Mouse (Mus musculus) lung, adult 2 months (tissue): ENCODE measurements around the gene Ankle1. TPM values are rescaled to one million over a fixed set of nuclear protein-coding genes. Genes with fewer than 3 reads are reported as not detected.
"Not testable (repeated sequence)": the region's sequence is repeated elsewhere in the genome, so short reads cannot be mapped to it uniquely, and the experiment has no call there.

Experiments used
- DNase-seq: peaks from one replicate; pipeline ENCODE4 v3.0.0; 2022
- H3K4me1 ChIP-seq: fragments of 200-500 bp; 2 replicates; pipeline ENCODE4 v1.6.1; 2011; ENCODE audit warnings: low read length; ENCODE audit not compliant: control insufficient read depth, insufficient read depth
- H3K4me3 ChIP-seq: fragments of 200-500 bp; replicated peaks from 2 replicates; pipeline ENCODE3; 2011; ENCODE audit warnings: low read depth, mild to moderate bottlenecking, control low read depth, low read length; ENCODE audit errors: extremely low read depth
- CTCF ChIP-seq: fragments of 200-500 bp; IDR thresholded peaks from 2 replicates; pipeline ENCODE4 v1.5.1; 2011; ENCODE audit warnings: mild to moderate bottlenecking, low read length, control low read depth; ENCODE audit not compliant: insufficient read depth
- POLR2A ChIP-seq: fragments of 200-500 bp; IDR thresholded peaks from 2 replicates; pipeline ENCODE4 v1.6.1; 2011; ENCODE audit warnings: low read depth, mild to moderate bottlenecking, control low read depth, low read length, borderline replicate concordance; ENCODE audit errors: extremely low read depth
- WGBS: fragments of 180-500 bp; shearing (Covaris S2); methylation state at CpG from one replicate; pipeline ENCODE4 v1.1.7; 2018; 5-methylcytosine and 5-hydroxymethylcytosine counted together
- polyA plus RNA-seq: library from polyadenylated mRNA; depleted of rRNA; stranded (reverse); fragments of >200 nt; gene quantifications from 2 replicates; pipeline ENCODE4 v1.2.3, GENCODE M21; 2012

Ankle1 gene
- polyA plus RNA-seq, 1 experiment: 2.2 TPM

GRCm38 (mm10) chr8:71404011-71404410, 1.8 kb upstream of the Ankle1 start:
- no peak for TF ChIP-seq CTCF
- TF ChIP-seq POLR2A: no peak
- 85% methylated on average over 8 of the region's 8 CpGs for WGBS
- DNase-seq: no peak
- no peak overlapping the region for H3K4me3 ChIP-seq
- peaks cover 6% of the 10 kb centered on the region; the same call in 1 of the 2 replicates for H3K4me1 ChIP-seq

GRCm38 (mm10) chr8:71404951-71405351, 859 bp upstream of the Ankle1 start:
- no peak for DNase-seq
- H3K4me3 ChIP-seq: no peak overlapping the region
- TF ChIP-seq CTCF (no peak), POLR2A (no peak)
- H3K4me1 ChIP-seq: peaks cover 6% of the 10 kb centered on the region; the same call in 1 of the 2 replicates
- WGBS: 67% methylated on average over 9 of the region's 9 CpGs

- Histone ChIP-seq H3K4me3 (no peak overlapping the region), H3K4me1 (peaks cover 6% of the 10 kb centered on the region; the same call in 1 of the 2 replicates)
- TF ChIP-seq CTCF (peak; percentile 70), POLR2A (no peak)
- peak; percentile 57 for DNase-seq
- under 1% methylated on average over 55 of the region's 55 CpGs for WGBS
Measured at GRCm38 (mm10) chr8:71406099-71407015, 547 bp downstream of the Ankle1 start.

- peaks cover 6% of the 10 kb centered on the region; the same call in 1 of the 2 replicates for H3K4me1 ChIP-seq
- no peak for DNase-seq
- TF ChIP-seq CTCF (no peak), POLR2A (no peak)
- WGBS: 89% methylated on average over 14 of the region's 14 CpGs
- no peak overlapping the region for H3K4me3 ChIP-seq
Measured at GRCm38 (mm10) chr8:71407441-71407840, 1.6 kb downstream of the Ankle1 start.

GRCm38 (mm10) chr8:71408231-71408630, 2.4 kb downstream of the Ankle1 start:
- 96% methylated on average over 4 of the region's 4 CpGs for WGBS
- no peak for DNase-seq

GRCm38 (mm10) chr8:71411535-71412273, 5.9 kb downstream of the Ankle1 start:
- DNase-seq: no peak
- Histone ChIP-seq H3K4me1 (no peaks in the 10 kb centered on the region), H3K4me3 (no peak overlapping the region)
- 40% methylated on average over 11 of the region's 11 CpGs for WGBS
- TF ChIP-seq CTCF: no peak
- TF ChIP-seq POLR2A: no peak

More at GRCm38 (mm10) chr8:71408231-71408630, 2.4 kb downstream of the Ankle1 start:
- TF ChIP-seq CTCF: no peak
- no peak for TF ChIP-seq POLR2A
- H3K4me1 ChIP-seq: peaks cover 6% of the 10 kb centered on the region; the same call in 1 of the 2 replicates
- no peak overlapping the region for H3K4me3 ChIP-seq

GRCm38 (mm10) chr8:71422121-71422520, 16.3 kb downstream of the Ankle1 start:
- TF ChIP-seq POLR2A (no peak), CTCF (no peak)
- Histone ChIP-seq H3K4me1 (no peaks in the 10 kb centered on the region), H3K4me3 (no peak overlapping the region)
- DNase-seq: no peak

GRCm38 (mm10) chr8:71432935-71433334, 27.1 kb downstream of the Ankle1 start:
- H3K4me3 ChIP-seq, H3K4me1 ChIP-seq, DNase-seq: not testable (repeated sequence)
- 76% methylated on average over 1 of the region's 1 CpGs for WGBS

GRCm38 (mm10) chr8:71437041-71437440, 31.2 kb downstream of the Ankle1 start:
- H3K4me1 ChIP-seq: no peaks in the 10 kb centered on the region
- DNase-seq: no peak
- TF ChIP-seq CTCF (no peak), POLR2A (no peak)
- 40% methylated on average over 3 of the region's 3 CpGs for WGBS
- no peak overlapping the region for H3K4me3 ChIP-seq
